Mouse (Mus musculus): ENCODE results near the gene F2. TPM values are rescaled to one million over a fixed set of nuclear protein-coding genes. Genes with fewer than 3 reads are reported as not detected.
"Not testable (repeated sequence)": the region's sequence is repeated elsewhere in the genome, so short reads cannot be mapped to it uniquely, and the experiment has no call there.

Gene F2
- polyA plus RNA-seq, 1 experiment from 2014 or later = 0.09 TPM

- no peak overlapping the region for H3K9ac ChIP-seq
- no peaks in the 10 kb centered on the region for H3K27me3 ChIP-seq
- ATAC-seq (ENCODE audit: low FRiP score) = no peak
- H3K4me1 ChIP-seq = 0 out of 2 replicates have a peak, but pooled peaks cover 3% of the 10 kb centered on the region
- no peak overlapping the region for H3K4me3 ChIP-seq (replicated peaks)
- no peak overlapping the region for H3K4me2 ChIP-seq
- H3K36me3 ChIP-seq (replicated peaks) = peaks cover 58% of the 10 kb centered on the region
- H3K27ac ChIP-seq = no peak overlapping the region
- WGBS = 88% methylated on average over 2 of the region's 2 CpGs
- H3K9me3 ChIP-seq = no peaks in the 10 kb centered on the region
Observed at GRCm38 (mm10) chr2:91642825-91643415, 6.7 kb upstream of the F2 start.

GRCm38 (mm10) chr2:91638931-91639330 is 2.7 kb upstream of the F2 start:
- Histone ChIP-seq H3K27me3 (no peaks in the 10 kb centered on the region), H3K9me3 (no peaks in the 10 kb centered on the region), H3K27ac (no peak overlapping the region), H3K4me2 (no peak overlapping the region), H3K4me1 (no peaks in the 10 kb centered on the region), H3K36me3 (replicated peaks) (peaks cover 18% of the 10 kb centered on the region), H3K9ac (no peak overlapping the region), H3K4me3 (replicated peaks) (no peak overlapping the region)
- WGBS = 85% methylated on average over 6 of the region's 6 CpGs
- no peak for ATAC-seq (ENCODE audit: low FRiP score)

GRCm38 (mm10) chr2:91636727-91637338 is 619 bp upstream of the F2 start:
- no peak overlapping the region for H3K9ac ChIP-seq
- H3K36me3 ChIP-seq (replicated peaks) = peaks cover 2% of the 10 kb centered on the region; the same call in 1 of the 2 replicates
- H3K27ac ChIP-seq = no peak overlapping the region
- H3K27me3 ChIP-seq = no peaks in the 10 kb centered on the region
- ATAC-seq (ENCODE audit: low FRiP score) = no peak
- WGBS = 84% methylated on average over 5 of the region's 5 CpGs
- H3K9me3 ChIP-seq = no peaks in the 10 kb centered on the region
- no peak overlapping the region for H3K4me2 ChIP-seq
- H3K4me1 ChIP-seq = no peaks in the 10 kb centered on the region
- no peak overlapping the region for H3K4me3 ChIP-seq (replicated peaks)

GRCm38 (mm10) chr2:91635486-91635885 is 728 bp downstream of the F2 start:
- WGBS = 89% methylated on average over 11 of the region's 11 CpGs
- Histone ChIP-seq H3K36me3 (replicated peaks) (no peaks in the 10 kb centered on the region), H3K9me3 (no peaks in the 10 kb centered on the region), H3K9ac (no peak overlapping the region), H3K4me2 (no peak overlapping the region), H3K4me1 (no peaks in the 10 kb centered on the region), H3K27me3 (no peaks in the 10 kb centered on the region), H3K4me3 (replicated peaks) (no peak overlapping the region), H3K27ac (no peak overlapping the region)
- no peak for ATAC-seq (ENCODE audit: low FRiP score)

GRCm38 (mm10) chr2:91634841-91635240 is 1.4 kb downstream of the F2 start:
- 86% methylated on average over 9 of the region's 9 CpGs for WGBS
- no peaks in the 10 kb centered on the region for H3K4me1 ChIP-seq
- no peaks in the 10 kb centered on the region for H3K36me3 ChIP-seq (replicated peaks)
- ATAC-seq (ENCODE audit: low FRiP score) = no peak
- H3K9me3 ChIP-seq = no peaks in the 10 kb centered on the region
- H3K4me3 ChIP-seq (replicated peaks) = no peak overlapping the region
- no peak overlapping the region for H3K9ac ChIP-seq
- no peak overlapping the region for H3K4me2 ChIP-seq
- H3K27ac ChIP-seq = no peak overlapping the region
- H3K27me3 ChIP-seq = no peaks in the 10 kb centered on the region

GRCm38 (mm10) chr2:91633334-91633977 is 2.8 kb downstream of the F2 start:
- H3K9ac ChIP-seq = no peak overlapping the region
- H3K27me3 ChIP-seq = no peaks in the 10 kb centered on the region
- 83% methylated on average over 12 of the region's 12 CpGs for WGBS
- ATAC-seq (ENCODE audit: low FRiP score) = no peak
- H3K4me1 ChIP-seq = no peaks in the 10 kb centered on the region
- H3K4me2 ChIP-seq = no peak overlapping the region
- no peaks in the 10 kb centered on the region for H3K36me3 ChIP-seq (replicated peaks)
- H3K4me3 ChIP-seq (replicated peaks) = no peak overlapping the region
- no peak overlapping the region for H3K27ac ChIP-seq
- no peaks in the 10 kb centered on the region for H3K9me3 ChIP-seq

GRCm38 (mm10) chr2:91632316-91632715 is 3.9 kb downstream of the F2 start:
- Histone ChIP-seq H3K4me3 (replicated peaks) (no peak overlapping the region), H3K9ac (no peak overlapping the region)
- WGBS = 79% methylated on average over 5 of the region's 5 CpGs

GRCm38 (mm10) chr2:91631826-91632225 is 4.4 kb downstream of the F2 start:
- Histone ChIP-seq H3K4me2 (no peak overlapping the region), H3K9ac (no peak overlapping the region)
- 87% methylated on average over 5 of the region's 5 CpGs for WGBS

More at GRCm38 (mm10) chr2:91632316-91632715, 3.9 kb downstream of the F2 start:
- H3K9me3 ChIP-seq = no peaks in the 10 kb centered on the region
- ATAC-seq (ENCODE audit: low FRiP score) = no peak
- no peaks in the 10 kb centered on the region for H3K27me3 ChIP-seq
- no peaks in the 10 kb centered on the region for H3K4me1 ChIP-seq
- no peaks in the 10 kb centered on the region for H3K36me3 ChIP-seq (replicated peaks)
- H3K27ac ChIP-seq = no peak overlapping the region
- no peak overlapping the region for H3K4me2 ChIP-seq

GRCm38 (mm10) chr2:91630384-91630783 is 5.8 kb downstream of the F2 start:
- Histone ChIP-seq H3K27me3 (no peaks in the 10 kb centered on the region), H3K4me1 (no peaks in the 10 kb centered on the region), H3K9me3 (no peaks in the 10 kb centered on the region), H3K27ac (no peak overlapping the region), H3K9ac (no peak overlapping the region), H3K4me2 (no peak overlapping the region), H3K4me3 (replicated peaks) (no peak overlapping the region), H3K36me3 (replicated peaks) (no peaks in the 10 kb centered on the region)
- ATAC-seq (ENCODE audit: low FRiP score) = no peak
- 92% methylated on average over 12 of the region's 12 CpGs for WGBS

More at GRCm38 (mm10) chr2:91631826-91632225, 4.4 kb downstream of the F2 start:
- Histone ChIP-seq H3K9me3 (no peaks in the 10 kb centered on the region), H3K36me3 (replicated peaks) (no peaks in the 10 kb centered on the region), H3K27ac (no peak overlapping the region), H3K4me3 (replicated peaks) (no peak overlapping the region), H3K4me1 (no peaks in the 10 kb centered on the region), H3K27me3 (no peaks in the 10 kb centered on the region)
- ATAC-seq (ENCODE audit: low FRiP score) = no peak

- Histone ChIP-seq H3K27me3 (no peaks in the 10 kb centered on the region), H3K36me3 (replicated peaks) (no peaks in the 10 kb centered on the region), H3K4me1 (no peaks in the 10 kb centered on the region), H3K27ac (no peak overlapping the region), H3K9me3 (no peaks in the 10 kb centered on the region), H3K4me2 (no peak overlapping the region), H3K4me3 (replicated peaks) (no peak overlapping the region), H3K9ac (no peak overlapping the region)
- 87% methylated on average over 18 of the region's 18 CpGs for WGBS
- no peak for ATAC-seq (ENCODE audit: low FRiP score)
Observed at GRCm38 (mm10) chr2:91629682-91630081, 6.5 kb downstream of the F2 start.

- no peak overlapping the region for H3K4me2 ChIP-seq
- peaks cover 9% of the 10 kb centered on the region; the same call in 1 of the 2 replicates for H3K36me3 ChIP-seq (replicated peaks)
- WGBS = 92% methylated on average over 8 of the region's 8 CpGs
- H3K4me1 ChIP-seq = no peaks in the 10 kb centered on the region
- H3K27me3 ChIP-seq = no peaks in the 10 kb centered on the region
- H3K9ac ChIP-seq = no peak overlapping the region
- no peak for ATAC-seq (ENCODE audit: low FRiP score)
- no peak overlapping the region for H3K27ac ChIP-seq
- H3K9me3 ChIP-seq = no peaks in the 10 kb centered on the region
- H3K4me3 ChIP-seq (replicated peaks) = no peak overlapping the region
Observed at GRCm38 (mm10) chr2:91628171-91628570, 8.0 kb downstream of the F2 start.

- Histone ChIP-seq H3K9me3 (no peaks in the 10 kb centered on the region), H3K9ac (no peak overlapping the region), H3K27ac (no peak overlapping the region), H3K27me3 (no peaks in the 10 kb centered on the region), H3K4me2 (no peak overlapping the region), H3K4me1 (no peaks in the 10 kb centered on the region), H3K36me3 (replicated peaks) (peaks cover 15% of the 10 kb centered on the region; the same call in 1 of the 2 replicates), H3K4me3 (replicated peaks) (no peak overlapping the region)
- ATAC-seq (ENCODE audit: low FRiP score) = no peak
- WGBS = 72% methylated on average over 5 of the region's 5 CpGs
Observed at GRCm38 (mm10) chr2:91627486-91627885, 8.7 kb downstream of the F2 start.

GRCm38 (mm10) chr2:91623366-91623765 is 12.8 kb downstream of the F2 start:
- H3K4me1 ChIP-seq; H3K27me3 ChIP-seq; H3K27ac ChIP-seq; H3K9me3 ChIP-seq; H3K4me3 ChIP-seq (replicated peaks); H3K9ac ChIP-seq; H3K4me2 ChIP-seq; ATAC-seq (ENCODE audit: low FRiP score): not testable (repeated sequence)
- peaks cover 49% of the 10 kb centered on the region for H3K36me3 ChIP-seq (replicated peaks)
- WGBS = 93% methylated on average over 7 of the region's 7 CpGs
